Mouse (Mus musculus) midbrain, postnatal 0 days (tissue): Measurements from ENCODE around the gene Pigz. TPM values are rescaled to one million over a fixed set of nuclear protein-coding genes. Genes with fewer than 3 reads are reported as not detected.

Experiments used
- ATAC-seq: fragments of 200-750 bp; cut with Nextera tagmentation; 2 replicates; pipeline ENCODE4 v1.8.0; 2017; ENCODE audit warnings: moderate number of reproducible peaks, mild to moderate bottlenecking, moderate TSS enrichment, moderate library complexity; ENCODE audit not compliant: low FRiP score
- DNase-seq: peaks from one replicate; pipeline ENCODE4 v3.0.0-alpha.2; 2015; ENCODE audit warnings: low spot score
- H3K27ac ChIP-seq: fragments of 300-500 bp; sonication (generic); 2 replicates; pipeline ENCODE4 v1.5.1; 2014; ENCODE audit warnings: low read depth, mild to moderate bottlenecking, low read length, mixed read lengths
- H3K27me3 ChIP-seq: fragments of 300-500 bp; sonication (generic); 2 replicates; pipeline ENCODE4 v1.6.1; 2014; ENCODE audit warnings: low read length, control low read depth, mixed read lengths; ENCODE audit not compliant: insufficient read depth
- H3K36me3 ChIP-seq: fragments of 300-500 bp; sonication (generic); 2 replicates; pipeline ENCODE4 v1.6.1; 2014; ENCODE audit warnings: low read length, control low read depth, mixed read lengths; ENCODE audit not compliant: insufficient read depth
- H3K4me1 ChIP-seq: fragments of 300-500 bp; sonication (generic); 2 replicates; pipeline ENCODE4 v1.6.1; 2014; ENCODE audit warnings: mild to moderate bottlenecking, control low read depth, antibody characterized with exemption, low read length, mixed read lengths; ENCODE audit not compliant: insufficient read depth
- H3K4me2 ChIP-seq: fragments of 300-500 bp; sonication (generic); 2 replicates; pipeline ENCODE4 v1.6.1; 2014; ENCODE audit warnings: low read depth, mild to moderate bottlenecking, low read length, mixed read lengths; ENCODE audit not compliant: poor library complexity, severe bottlenecking
- H3K4me3 ChIP-seq: fragments of 300-500 bp; sonication (generic); 2 replicates; pipeline ENCODE4 v1.5.1; 2014; ENCODE audit warnings: low read depth, mild to moderate bottlenecking, low read length, moderate library complexity
- H3K9ac ChIP-seq: fragments of 300-500 bp; sonication (generic); replicated peaks from 2 replicates; pipeline ENCODE4 v1.6.1; 2014; ENCODE audit warnings: mild to moderate bottlenecking, low read length, moderate library complexity, mixed read lengths; ENCODE audit not compliant: poor library complexity, severe bottlenecking
- H3K9me3 ChIP-seq: fragments of 300-500 bp; sonication (generic); 2 replicates; pipeline ENCODE4 v1.6.1; 2016; ENCODE audit warnings: low read length, control low read depth
- CTCF ChIP-seq: IDR thresholded peaks from 2 replicates; pipeline ENCODE4 v1.5.1; 2016; ENCODE audit warnings: antibody characterized with exemption, mild to moderate bottlenecking
- WGBS: fragments of 180-500 bp; shearing (Covaris S2); extraction: QIAGEN DNeasy Blood & Tissue Kit; methylation state at CpG from one replicate; pipeline ENCODE4 v1.1.7; 2014; 5-methylcytosine and 5-hydroxymethylcytosine counted together
- polyA plus RNA-seq: library from polyadenylated mRNA; unstranded; fragments of >200 nt; fragmentation: Nextera tagmentation; extraction: Ambion mirVana; gene quantifications from 2 replicates; pipeline ENCODE4 v1.2.1, GENCODE M21; 2015
- total RNA-seq: library from RNA; depleted of rRNA; stranded (reverse); fragments of >200 nt; gene quantifications from 2 replicates; pipeline ENCODE4 v1.2.3, GENCODE M21; 2014

Pigz gene
- total and polyA plus RNA-seq, 2 experiments from 2014 or later, result 2.1 to 2.5 TPM

DNA sequence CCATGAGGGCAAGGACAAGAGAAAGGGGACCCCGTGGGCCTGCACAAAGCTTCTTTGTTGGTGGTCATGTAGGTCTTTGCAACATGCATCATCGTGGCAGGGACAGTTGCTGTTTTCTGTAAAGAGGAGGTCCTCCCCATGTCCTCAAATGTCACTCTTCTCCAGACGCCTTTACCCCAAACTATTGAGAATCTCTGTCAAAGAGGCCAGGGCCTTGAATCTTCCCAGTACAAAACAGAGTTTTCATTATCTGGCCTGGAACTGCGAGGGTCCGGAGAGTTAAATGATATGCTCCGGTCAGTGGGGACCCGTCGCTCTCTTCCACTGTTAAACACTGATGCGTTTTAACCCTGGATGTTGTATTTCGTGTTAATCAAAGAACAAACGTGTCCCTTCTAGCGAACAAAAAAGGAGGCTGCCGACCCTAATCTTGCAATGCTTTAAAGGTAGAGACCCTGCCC lies 929 bp downstream of the Pigz start:
- Histone ChIP-seq H3K4me2 (peak overlapping the region; percentile 80), H3K4me3 (peak overlapping the region; percentile 39; the same call in 1 of the 2 replicates), H3K27me3 (no peaks in the 10 kb centered on the region), H3K27ac (peak overlapping the region; percentile 89; the same call in 1 of the 2 replicates), H3K36me3 (no peaks in the 10 kb centered on the region), H3K9ac (peak overlapping the region; percentile 71), H3K9me3 (no peaks in the 10 kb centered on the region), H3K4me1 (0 out of 2 replicates have a peak, but pooled peaks cover 9% of the 10 kb centered on the region)
- no peak for TF ChIP-seq CTCF
- 11% methylated on average over 13 of the region's 13 CpGs for WGBS
- DNase-seq (peak; percentile 18), ATAC-seq (no peak)

DNA sequence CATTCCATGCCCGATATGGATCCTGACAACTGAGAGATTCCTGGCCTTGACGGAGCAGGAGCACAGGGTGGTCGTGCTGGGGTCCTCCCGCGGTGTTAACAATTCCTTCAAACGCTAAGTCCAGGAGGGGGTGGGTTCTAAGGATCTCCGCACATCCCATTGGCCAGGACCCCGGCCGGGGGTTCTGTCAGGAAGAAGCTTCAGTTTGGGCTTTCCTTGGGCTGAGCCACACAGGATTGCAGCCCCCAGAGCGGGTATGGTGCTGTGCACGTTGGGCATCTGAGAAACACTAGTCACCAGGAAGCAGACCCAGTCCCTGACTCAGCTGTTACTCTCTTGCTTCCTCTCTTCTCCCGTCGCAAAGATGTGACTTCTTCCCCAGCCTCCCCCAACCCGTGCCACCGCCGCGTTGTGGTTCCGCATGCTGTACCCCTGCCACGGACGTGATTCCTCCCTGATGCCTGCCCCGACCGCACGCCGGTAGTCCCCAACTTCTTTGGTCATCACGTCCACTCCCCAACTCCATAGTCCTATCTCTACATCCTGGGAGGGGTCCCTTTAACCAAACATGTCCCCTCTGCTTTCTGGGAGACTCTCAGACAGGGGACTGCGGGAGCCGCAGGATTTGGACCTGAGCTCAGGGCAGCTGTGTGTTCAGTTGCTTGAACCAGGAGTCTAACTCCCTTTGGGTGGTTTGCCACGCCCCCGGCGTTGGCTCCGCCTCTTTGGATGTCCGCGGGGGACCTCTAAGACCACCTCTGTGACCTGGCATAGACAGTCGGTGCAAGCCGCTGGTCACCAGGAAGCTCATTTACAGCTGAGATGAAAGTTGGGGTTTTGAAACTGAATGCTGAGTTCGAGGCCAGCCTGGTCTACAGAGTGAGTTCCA lies 1.7 kb downstream of the Pigz start:
- 0 out of 2 replicates have a peak, but pooled peaks cover 9% of the 10 kb centered on the region for H3K4me1 ChIP-seq
- H3K9ac ChIP-seq, result peak overlapping the region; percentile 71
- TF ChIP-seq CTCF, result no peak
- H3K9me3 ChIP-seq, result no peaks in the 10 kb centered on the region
- H3K36me3 ChIP-seq, result no peaks in the 10 kb centered on the region
- WGBS, result 5% methylated on average over 36 of the region's 36 CpGs
- H3K4me2 ChIP-seq, result peak overlapping the region; percentile 80
- H3K27ac ChIP-seq, result peak overlapping the region; percentile 89; the same call in 1 of the 2 replicates
- peak overlapping the region; percentile 39 for H3K4me3 ChIP-seq
- ATAC-seq (peak; percentile 15; the same call in 1 of the 2 replicates), DNase-seq (peak; percentile 39)
- H3K27me3 ChIP-seq, result no peaks in the 10 kb centered on the region

DNA sequence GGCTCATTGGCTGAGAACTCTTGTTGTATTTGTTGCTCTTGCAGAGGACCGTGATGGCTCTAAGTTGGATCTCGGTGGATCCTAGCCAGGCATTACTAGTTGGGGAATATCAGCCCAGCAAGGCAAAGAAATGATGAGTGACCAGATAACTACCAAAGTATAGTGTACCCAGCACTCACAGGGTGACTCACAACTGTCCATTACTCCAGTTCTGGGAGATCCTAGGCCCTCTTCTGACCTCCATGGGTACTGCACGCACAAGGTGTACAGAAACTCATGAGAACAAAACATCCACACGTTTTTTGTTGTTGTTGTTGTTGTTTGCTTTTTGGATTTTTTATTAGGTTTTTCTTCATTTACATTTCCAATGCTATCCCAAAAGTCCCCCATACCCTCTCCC lies 2.9 kb downstream of the Pigz start:
- ATAC-seq, result no peak
- WGBS, result 90% methylated on average over 4 of the region's 4 CpGs
- no peak overlapping the region for H3K27ac ChIP-seq

DNA sequence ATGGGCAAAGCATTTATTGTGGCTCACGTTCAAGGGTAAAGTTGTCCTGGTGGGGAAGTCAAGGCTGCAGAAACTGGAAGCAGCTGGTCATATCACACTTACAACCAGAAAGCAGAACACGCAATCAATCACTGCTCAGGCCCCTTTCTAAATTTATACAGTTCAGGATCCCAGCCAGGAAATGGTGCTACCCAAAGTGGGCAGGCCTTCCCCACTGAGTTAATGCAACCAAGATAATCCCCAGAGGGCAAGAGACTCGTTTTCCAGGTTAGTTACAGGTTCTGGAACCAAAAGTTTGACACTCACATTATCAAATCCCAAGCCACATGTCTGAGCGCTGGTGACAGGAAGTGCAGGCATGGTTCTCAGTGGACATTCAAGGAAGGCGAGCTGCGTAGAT lies 5.2 kb downstream of the Pigz start:
- WGBS, result 72% methylated on average over 6 of the region's 6 CpGs
- Histone ChIP-seq H3K27ac (no peak overlapping the region), H3K4me1 (0 out of 2 replicates have a peak, but pooled peaks cover 6% of the 10 kb centered on the region), H3K9me3 (no peaks in the 10 kb centered on the region), H3K9ac (no peak overlapping the region), H3K4me3 (no peak overlapping the region), H3K4me2 (no peak overlapping the region), H3K36me3 (no peaks in the 10 kb centered on the region), H3K27me3 (no peaks in the 10 kb centered on the region)
- no peak for DNase-seq
- TF ChIP-seq CTCF, result no peak
- ATAC-seq, result no peak

More for the DNA sequence above, 2.9 kb downstream of the Pigz start:
- TF ChIP-seq CTCF, result peak; percentile 21; the same call in 1 of the 2 replicates
- no peaks in the 10 kb centered on the region for H3K27me3 ChIP-seq
- no peaks in the 10 kb centered on the region for H3K9me3 ChIP-seq
- H3K4me3 ChIP-seq, result no peak overlapping the region
- H3K9ac ChIP-seq, result no peak overlapping the region
- no peak overlapping the region for H3K4me2 ChIP-seq
- 0 out of 2 replicates have a peak, but pooled peaks cover 9% of the 10 kb centered on the region for H3K4me1 ChIP-seq
- no peaks in the 10 kb centered on the region for H3K36me3 ChIP-seq
- no peak for DNase-seq

DNA sequence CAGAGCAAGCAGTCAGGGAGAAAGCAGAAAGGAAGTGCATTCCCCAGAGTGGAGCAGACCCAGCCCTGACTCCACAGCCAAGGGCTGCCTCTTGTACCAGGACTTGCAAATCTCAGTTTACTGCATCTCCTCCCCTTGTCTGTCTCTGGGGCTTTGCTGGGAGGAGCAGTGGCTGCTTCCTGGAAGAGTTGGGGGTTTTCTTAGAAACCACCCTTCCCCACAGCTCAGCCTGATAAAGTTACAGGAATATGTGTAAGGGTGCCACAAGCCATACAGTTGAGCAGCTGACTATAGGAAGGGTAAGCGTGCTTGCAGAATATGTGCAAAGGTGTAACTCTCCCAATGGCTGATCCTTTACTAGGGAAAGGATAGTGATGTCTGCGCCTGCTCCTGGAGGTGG lies 6.9 kb downstream of the Pigz start:
- ATAC-seq (no peak), DNase-seq (no peak)
- Histone ChIP-seq H3K9me3 (no peaks in the 10 kb centered on the region), H3K9ac (no peak overlapping the region), H3K27me3 (no peaks in the 10 kb centered on the region), H3K36me3 (peaks cover 8% of the 10 kb centered on the region), H3K27ac (no peak overlapping the region), H3K4me3 (no peak overlapping the region), H3K4me1 (0 out of 2 replicates have a peak, but pooled peaks cover 2% of the 10 kb centered on the region), H3K4me2 (no peak overlapping the region)
- 67% methylated on average over 2 of the region's 2 CpGs for WGBS
- TF ChIP-seq CTCF, result no peak

DNA sequence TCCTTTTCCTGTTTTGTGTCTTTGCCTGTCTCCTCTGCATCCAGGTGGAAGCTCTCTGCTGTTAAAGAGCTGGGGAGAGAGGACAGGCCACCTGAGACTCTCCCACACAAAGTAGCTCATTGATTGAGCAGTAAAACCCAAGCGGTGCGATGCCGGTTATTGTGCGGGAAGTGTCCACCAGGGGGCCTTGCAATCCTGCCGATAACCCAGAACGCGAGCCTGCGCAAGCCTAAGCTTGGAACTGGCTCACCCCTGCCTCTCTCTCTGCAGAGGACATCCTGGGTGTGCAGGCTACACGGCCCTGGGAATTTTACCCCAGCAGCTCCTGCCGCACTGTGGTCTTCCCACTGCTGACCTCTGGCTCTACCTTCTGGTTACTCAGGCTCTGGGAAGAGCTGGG lies 10.3 kb downstream of the Pigz start:
- no peaks in the 10 kb centered on the region for H3K27me3 ChIP-seq
- H3K4me2 ChIP-seq, result no peak overlapping the region
- H3K9ac ChIP-seq, result no peak overlapping the region
- H3K27ac ChIP-seq, result no peak overlapping the region
- DNase-seq (peak; percentile 84), ATAC-seq (no peak; the same call in 1 of the 2 replicates)
- WGBS, result 2% methylated on average over 10 of the region's 10 CpGs
- no peaks in the 10 kb centered on the region for H3K9me3 ChIP-seq
- peaks cover 12% of the 10 kb centered on the region for H3K4me1 ChIP-seq
- TF ChIP-seq CTCF, result peak; percentile 83
- peaks cover 8% of the 10 kb centered on the region for H3K36me3 ChIP-seq
- H3K4me3 ChIP-seq, result no peak overlapping the region
